Mouse (Mus musculus) adipocyte (in vitro differentiated cells): Measurements from ENCODE around the gene Kcnk12.

Experiments
- DNase-seq: peaks from one replicate; pipeline ENCODE4 v3.0.0-alpha.2; 2016; ENCODE audit warnings: low spot score

The Kcnk12 gene

GRCm38 (mm10) chr17:87797688-87798291 is at the start of gene Kcnk12:
TSS of gene Kcnk12 (minus strand) at chr17:87797994.
- DNase-seq, result no peak

- no peak for DNase-seq
Measured at GRCm38 (mm10) chr17:87842156-87842555, 44.4 kb upstream of the Kcnk12 start.

- no peak for DNase-seq
Measured at GRCm38 (mm10) chr17:87840079-87840478, 42.3 kb upstream of the Kcnk12 start.

- DNase-seq, result no peak
Measured at GRCm38 (mm10) chr17:87834850-87835249, 37.1 kb upstream of the Kcnk12 start.

GRCm38 (mm10) chr17:87826909-87827308 is 29.1 kb upstream of the Kcnk12 start:
- no peak for DNase-seq

GRCm38 (mm10) chr17:87826036-87826560 is 28.3 kb upstream of the Kcnk12 start:
- no peak for DNase-seq

GRCm38 (mm10) chr17:87825454-87826008 is 27.7 kb upstream of the Kcnk12 start:
- DNase-seq, result no peak

- DNase-seq, result no peak
Measured at GRCm38 (mm10) chr17:87823031-87823430, 25.2 kb upstream of the Kcnk12 start.

- no peak for DNase-seq
Measured at GRCm38 (mm10) chr17:87809556-87809955, 11.8 kb upstream of the Kcnk12 start.

- DNase-seq, result peak; percentile 14
Measured at GRCm38 (mm10) chr17:87799948-87800340, 2.1 kb upstream of the Kcnk12 start.

GRCm38 (mm10) chr17:87799212-87799947 is 1.6 kb upstream of the Kcnk12 start:
- DNase-seq, result no peak

GRCm38 (mm10) chr17:87798423-87798941 is 688 bp upstream of the Kcnk12 start:
- DNase-seq, result no peak

GRCm38 (mm10) chr17:87796881-87797416 is 845 bp downstream of the Kcnk12 start:
- DNase-seq, result no peak

- DNase-seq, result peak; percentile 26
Measured at GRCm38 (mm10) chr17:87795927-87796714, 1.7 kb downstream of the Kcnk12 start.

GRCm38 (mm10) chr17:87794801-87795200 is 3.0 kb downstream of the Kcnk12 start:
- no peak for DNase-seq

- DNase-seq, result no peak
Measured at GRCm38 (mm10) chr17:87793331-87793730, 4.5 kb downstream of the Kcnk12 start.

GRCm38 (mm10) chr17:87792623-87793315 is 5.0 kb downstream of the Kcnk12 start:
- no peak for DNase-seq

- DNase-seq, result no peak
Measured at GRCm38 (mm10) chr17:87791517-87792098, 6.2 kb downstream of the Kcnk12 start.

- no peak for DNase-seq
Measured at GRCm38 (mm10) chr17:87790661-87791060, 7.1 kb downstream of the Kcnk12 start.

- DNase-seq, result no peak
Measured at GRCm38 (mm10) chr17:87788216-87788615, 9.6 kb downstream of the Kcnk12 start.

- no peak for DNase-seq
Measured at GRCm38 (mm10) chr17:87787711-87788110, 10.1 kb downstream of the Kcnk12 start.
